Comparison of ENCODE assay signal across 8 mouse cellular contexts in genomic region chr1:57774001-57774667, GRCm38 (mm10). TPM values are rescaled to one million over a fixed set of nuclear protein-coding genes. Genes with fewer than 3 reads are reported as not detected.
A peak's percentile ranks its signal among the peaks of the same experiment; 100 is the strongest.
DNase-seq lines count a peak whose midpoint lies in the region; ATAC-seq and TF ChIP-seq lines count a peak whose summit lies in the region.

TSS of gene Spats2l (plus strand) at chr1:57774162.

- H3K27me3 ChIP-seq in C2C12 (ENCODE audit: control insufficient read depth, insufficient read depth, insufficient read length): peaks cover 22% of the 10 kb centered on the region
- no peaks in the 10 kb centered on the region for H3K27me3 ChIP-seq in forebrain, postnatal 0 days (ENCODE audit: insufficient read depth, low read length)
- H3K27me3 ChIP-seq in hindbrain, embryonic 11.5 days (ENCODE audit: control insufficient read depth, insufficient read depth, low read length): no peaks in the 10 kb centered on the region
- no peaks in the 10 kb centered on the region for H3K27me3 ChIP-seq in lung, postnatal 0 days (replicated peaks; ENCODE audit: insufficient read depth, low read length)

- no peaks in the 10 kb centered on the region for H3K36me3 ChIP-seq in C2C12 (ENCODE audit: control insufficient read depth, insufficient read depth)
- H3K36me3 ChIP-seq in forebrain, postnatal 0 days (ENCODE audit: insufficient read depth): no peaks in the 10 kb centered on the region
- H3K36me3 ChIP-seq in hindbrain, embryonic 11.5 days (ENCODE audit: control insufficient read depth, insufficient read depth, low read length): no peaks in the 10 kb centered on the region
- H3K36me3 ChIP-seq in lung, postnatal 0 days (ENCODE audit: insufficient read depth, low read length): no peaks in the 10 kb centered on the region

- no peaks in the 10 kb centered on the region for H3K9me3 ChIP-seq in forebrain, postnatal 0 days (ENCODE audit: low read length)
- no peaks in the 10 kb centered on the region for H3K9me3 ChIP-seq in hindbrain, embryonic 11.5 days (ENCODE audit: control insufficient read depth, low read length)
- H3K9me3 ChIP-seq in lung, postnatal 0 days (ENCODE audit: low read length): no peaks in the 10 kb centered on the region

- peak; percentile 63 for ATAC-seq in forebrain, postnatal 0 days
- ATAC-seq in hindbrain, embryonic 11.5 days (ENCODE audit: low FRiP score): peak; percentile 72
- ATAC-seq in lung, postnatal 0 days: peak; percentile 38
- no peak for ATAC-seq in megakaryocyte-erythroid progenitor cell, adult 5-6 weeks (replicated peaks; ENCODE audit: low FRiP score, low TSS enrichment, poor library complexity, severe bottlenecking)

- no peaks in the 10 kb centered on the region for H3K4me1 ChIP-seq in bone marrow macrophage, adult 2 months (ENCODE audit: control insufficient read depth, insufficient read depth, low read length)
- 0 out of 2 replicates have a peak, but pooled peaks cover 3% of the 10 kb centered on the region for H3K4me1 ChIP-seq in forebrain, postnatal 0 days (ENCODE audit: insufficient read depth)
- H3K4me1 ChIP-seq in hindbrain, embryonic 11.5 days (replicated peaks; ENCODE audit: control insufficient read depth, insufficient read depth, low read length): no peaks in the 10 kb centered on the region
- H3K4me1 ChIP-seq in lung, postnatal 0 days (ENCODE audit: insufficient read depth, low read depth, low read length): peaks cover 2% of the 10 kb centered on the region; the same call in 1 of the 2 replicates

- H3K4me3 ChIP-seq in C2C12 (ENCODE audit: insufficient read depth, poor library complexity, severe bottlenecking): no peak within 1 kb of the TSS
- H3K4me3 ChIP-seq in bone marrow macrophage, adult 2 months (ENCODE audit: insufficient read depth, low read length): peak within 1 kb of the TSS; percentile 53
- H3K4me3 ChIP-seq in forebrain, postnatal 0 days (ENCODE audit: low read depth, low read length): peak within 1 kb of the TSS; percentile 85
- peak within 1 kb of the TSS; percentile 80 for H3K4me3 ChIP-seq in hindbrain, embryonic 11.5 days (ENCODE audit: low read depth, low read length)
- H3K4me3 ChIP-seq in lung, postnatal 0 days (ENCODE audit: low read depth, low read length): peak within 1 kb of the TSS; percentile 85

- peak within 1 kb of the TSS; percentile 78 for H3K9ac ChIP-seq in forebrain, postnatal 0 days
- peak within 1 kb of the TSS; percentile 88 for H3K9ac ChIP-seq in hindbrain, embryonic 11.5 days (ENCODE audit: low read depth, low read length)
- H3K9ac ChIP-seq in lung, postnatal 0 days (replicated peaks; ENCODE audit: low read depth): peak within 1 kb of the TSS; percentile 74

- peak within 1 kb of the TSS; percentile 68 for H3ac ChIP-seq in C2C12 (ENCODE audit: control insufficient read depth, insufficient read length, low read depth)

- no peak for TF ChIP-seq POLR2A in bone marrow macrophage, adult 2 months (IDR thresholded peaks at IDR 0.05; ENCODE audit: borderline replicate concordance, low read depth, low read length)

- no peaks in the 10 kb centered on the region for H3K79me3 ChIP-seq in C2C12 (ENCODE audit: low read depth)

- TF ChIP-seq CTCF in C2C12 (IDR thresholded peaks at IDR 0.05; ENCODE audit: control insufficient read depth, insufficient read depth, insufficient read length): no peak
- no peak for TF ChIP-seq CTCF in bone marrow macrophage, adult 2 months (IDR thresholded peaks at IDR 0.05; ENCODE audit: low read depth, low read length)
- TF ChIP-seq CTCF in forebrain, postnatal 0 days (IDR thresholded peaks at IDR 0.05; ENCODE audit: low read depth): peak; percentile 68
- TF ChIP-seq CTCF in lung, postnatal 0 days (IDR thresholded peaks at IDR 0.05): peak; percentile 63

- H3K4me2 ChIP-seq in forebrain, postnatal 0 days (ENCODE audit: low read depth): peak within 1 kb of the TSS; percentile 88
- peak within 1 kb of the TSS; percentile 88 for H3K4me2 ChIP-seq in hindbrain, embryonic 11.5 days (replicated peaks; ENCODE audit: low read depth, low read length)
- peak within 1 kb of the TSS; percentile 88 for H3K4me2 ChIP-seq in lung, postnatal 0 days (replicated peaks; ENCODE audit: low read depth, low read length)

- WGBS in forebrain, postnatal 0 days: under 1% methylated on average over 22 of the region's 22 CpGs
- WGBS in hindbrain, embryonic 11.5 days: under 1% methylated on average over 22 of the region's 22 CpGs
- under 1% methylated on average over 22 of the region's 22 CpGs for WGBS in lung, postnatal 0 days

- no peak for TF ChIP-seq EP300 in lung, postnatal 0 days (IDR thresholded peaks at IDR 0.05)

- H3K79me2 ChIP-seq in C2C12 (ENCODE audit: control insufficient read depth, insufficient read depth): no peaks in the 10 kb centered on the region

- DNase-seq in forebrain, postnatal 0 days: peak; percentile 75
- no peak for DNase-seq in hindbrain, embryonic 11.5 days (ENCODE audit: low spot score)
- peak; percentile 10 to 41 for DNase-seq in layer of hippocampus, postnatal 14 days (ENCODE audit: low spot score in 2 of 2)
- DNase-seq in lung, postnatal 0 days (ENCODE audit: low spot score): peak; percentile 74
- DNase-seq in right cerebral cortex, adult 2 months (ENCODE audit: low spot score in 2 of 2): peak; percentile 39 to 45

- no peak within 1 kb of the TSS for H3K27ac ChIP-seq in bone marrow macrophage, adult 2 months (ENCODE audit: insufficient read depth, low read depth, low read length)
- peak within 1 kb of the TSS; percentile 85 for H3K27ac ChIP-seq in forebrain, postnatal 0 days (ENCODE audit: low read depth, low read length)
- H3K27ac ChIP-seq in hindbrain, embryonic 11.5 days (ENCODE audit: low read depth, low read length): peak within 1 kb of the TSS; percentile 90
- H3K27ac ChIP-seq in lung, postnatal 0 days (ENCODE audit: low read length): peak within 1 kb of the TSS; percentile 87

TF ChIP-seq in C2C12, 6 proteins besides CTCF, POLR2A, EP300 and RAD21:
- no peak for TF ChIP-seq MYOG (IDR thresholded peaks at IDR 0.05; ENCODE audit: control insufficient read depth, extremely low read depth, insufficient read length)
- TF ChIP-seq CEBPB (IDR thresholded peaks at IDR 0.05; ENCODE audit: low read depth): no peak
- TF ChIP-seq MAX (IDR thresholded peaks at IDR 0.05): no peak
- TF ChIP-seq USF1 (IDR thresholded peaks at IDR 0.05; ENCODE audit: low read depth): no peak
- TF ChIP-seq FOSL1 (IDR thresholded peaks at IDR 0.05; ENCODE audit: insufficient read depth, low read length, poor library complexity, severe bottlenecking): no peak
- TF ChIP-seq MYOD1 (IDR thresholded peaks at IDR 0.05; ENCODE audit: control insufficient read depth, insufficient read length, low read depth): no peak

RNA-seq across cellular contexts. Expression of gene Spats2l, which starts in this region (rescaled TPM):
- polyA plus RNA-seq in C2C12 (2012; fragmentation: generic; extraction: Trizol): 0.57 TPM
- polyA plus RNA-seq in bone marrow macrophage, adult 2 months (2012; ENCODE audit: insufficient read depth, insufficient read length, missing spikeins): not detected in 2 replicates
- 26.7 and 35.8 TPM in 2 replicates for total RNA-seq in forebrain, postnatal 0 days (2014; rRNA removed)
- polyA plus RNA-seq in forebrain, postnatal 0 days (2015; fragmentation: Nextera tagmentation; extraction: Ambion mirVana): 40.0 and 52.3 TPM in 2 replicates
- polyA plus RNA-seq in hindbrain, embryonic 11.5 days (2014; fragmentation: Nextera tagmentation; extraction: Ambion mirVana): 33.6 and 55.2 TPM in 2 replicates
- total RNA-seq in layer of hippocampus, postnatal 14 days (2021): 10 to 100 TPM; 33.0 to 33.3 TPM
- polyA plus RNA-seq in lung, postnatal 0 days (2015; fragmentation: Nextera tagmentation; extraction: Ambion mirVana): 73.1 and 80.5 TPM in 2 replicates
- total RNA-seq in megakaryocyte-erythroid progenitor cell, adult 5-6 weeks (2014; fragmentation: Nextera tagmentation): not detected in 2 replicates
- total RNA-seq in megakaryocyte-erythroid progenitor cell, adult 5-6 weeks (2017): not detected in 2 replicates

Comparison
In these comparisons a context has a peak if more than half of its experiments do, and no peak if none do; other contexts are left out.
1. RNA of gene Spats2l (total RNA-seq): 26.7 to 35.8 TPM in forebrain, postnatal 0 days and 33.0 to 33.3 TPM in layer of hippocampus, postnatal 14 days; not detected in megakaryocyte-erythroid progenitor cell, adult 5-6 weeks; every median in the first group is over 10 times any median in the second.
2. RNA of gene Spats2l (polyA plus RNA-seq): 73.1 to 80.5 TPM in lung, postnatal 0 days, 33.6 to 55.2 TPM in hindbrain, embryonic 11.5 days and 40.0 to 52.3 TPM in forebrain, postnatal 0 days; 0.57 TPM in C2C12 (single experiment) and not detected in bone marrow macrophage, adult 2 months; every median in the first group is over 10 times any median in the second.
3. CTCF ChIP-seq: peak in forebrain, postnatal 0 days (single experiment) and lung, postnatal 0 days (single experiment); none in C2C12 (single experiment) and bone marrow macrophage, adult 2 months (single experiment).
4. Peak in every context shown above with its lines, with median percentiles within 50 percentile points of each other: H3K4me2 ChIP-seq and H3K9ac ChIP-seq.